Mouse (Mus musculus) kidney, postnatal 36 days (tissue): ENCODE measurements around the gene Ercc2.

Experiments used
- DNase-seq, 2 experiments: peaks; one replicate each; pipeline ENCODE4 v3.0.0; 2021 to 2022; ENCODE audit warnings: mixed read lengths in 2 of 2

Ercc2 gene

GRCm38 (mm10) chr7:19409753-19410152, 27.9 kb downstream of the Ercc2 start:
- no peak for DNase-seq

GRCm38 (mm10) chr7:19410766-19411344, 29.0 kb downstream of the Ercc2 start:
- DNase-seq, result no peak

GRCm38 (mm10) chr7:19411783-19412182, 30.0 kb downstream of the Ercc2 start:
- no peak for DNase-seq

- DNase-seq, result no peak
These were observed 31.7 kb downstream of the Ercc2 start for GRCm38 (mm10) chr7:19413525-19413924.

GRCm38 (mm10) chr7:19416590-19416989, 34.8 kb downstream of the Ercc2 start:
- no peak for DNase-seq

- DNase-seq, result no peak
These were observed 38.3 kb downstream of the Ercc2 start for GRCm38 (mm10) chr7:19420121-19420520.

- DNase-seq, result peak; percentile 93 to 96
These were observed 39.2 kb downstream of the Ercc2 start for GRCm38 (mm10) chr7:19420821-19421636.

- no peak for DNase-seq
These were observed 41.3 kb downstream of the Ercc2 start for GRCm38 (mm10) chr7:19423083-19423482.

- no peak for DNase-seq
These were observed 42.2 kb downstream of the Ercc2 start for GRCm38 (mm10) chr7:19424051-19424450.

- no peak for DNase-seq
These were observed 44.5 kb downstream of the Ercc2 start for GRCm38 (mm10) chr7:19426349-19426748.

GRCm38 (mm10) chr7:19426888-19427287, 45.1 kb downstream of the Ercc2 start:
- DNase-seq, result no peak

GRCm38 (mm10) chr7:19427999-19428650, 46.3 kb downstream of the Ercc2 start:
- no peak for DNase-seq

GRCm38 (mm10) chr7:19429726-19430125, 47.9 kb downstream of the Ercc2 start:
- DNase-seq, result no peak

- DNase-seq, result no peak
These were observed 48.6 kb downstream of the Ercc2 start for GRCm38 (mm10) chr7:19430402-19430801.

- DNase-seq, result no peak
These were observed 50.7 kb downstream of the Ercc2 start for GRCm38 (mm10) chr7:19432475-19432874.

- no peak for DNase-seq
These were observed 54.5 kb downstream of the Ercc2 start for GRCm38 (mm10) chr7:19436276-19436675.

GRCm38 (mm10) chr7:19437048-19437447, 55.2 kb downstream of the Ercc2 start:
- no peak for DNase-seq

- DNase-seq, result peak; percentile 60 to 65
These were observed 59.8 kb downstream of the Ercc2 start for GRCm38 (mm10) chr7:19441448-19442091.

- DNase-seq, result peak; percentile 76 to 93
These were observed 61.5 kb downstream of the Ercc2 start for GRCm38 (mm10) chr7:19443344-19443743.

GRCm38 (mm10) chr7:19444801-19445200, 63.0 kb downstream of the Ercc2 start:
- no peak for DNase-seq
